Mouse (Mus musculus) embryonic facial prominence, embryonic 10.5 days (tissue): ENCODE results near the gene Dhx30. TPM values are rescaled to one million over a fixed set of nuclear protein-coding genes. Genes with fewer than 3 reads are reported as not detected.

ENCODE experiments used
- polyA plus RNA-seq: library from polyadenylated mRNA; unstranded; fragments of >200 nt; fragmentation: Nextera tagmentation; extraction: Ambion mirVana; gene quantifications from 2 replicates; pipeline ENCODE4 v1.2.1, GENCODE M21; 2016

Gene Dhx30
- polyA plus RNA-seq, 1 experiment from 2014 or later: 189 TPM

Other genes starting within 250 kb of the Dhx30 start
- 46.7 and 47.0 TPM in 2 replicates for gene Cdc25a, start 242.3 kb downstream of the Dhx30 start, polyA plus RNA-seq
- gene Map4, start 186.4 kb downstream of the Dhx30 start, polyA plus RNA-seq: 48.5 and 61.7 TPM in 2 replicates
- gene Smarcc1, start 122 bp downstream of the Dhx30 start, polyA plus RNA-seq: 213 and 222 TPM in 2 replicates
- 2.1 and 2.3 TPM in 2 replicates for gene Cspg5, start 126.0 kb upstream of the Dhx30 start, polyA plus RNA-seq
- gene Elp6, start 187.3 kb upstream of the Dhx30 start, polyA plus RNA-seq: 44.0 and 45.6 TPM in 2 replicates
- gene Scap, start 215.5 kb upstream of the Dhx30 start, polyA plus RNA-seq: 38.5 and 40.3 TPM in 2 replicates